Mouse (Mus musculus): ENCODE data around the gene Gm20388. TPM values are rescaled to one million over a fixed set of nuclear protein-coding genes. Genes with fewer than 3 reads are reported as not detected.
"Not testable (repeated sequence)": the region's sequence is repeated elsewhere in the genome, so short reads cannot be mapped to it uniquely, and the experiment has no call there.

The Gm20388 gene
- polyA plus RNA-seq, 1 experiment from 2014 or later, result 1.7 TPM

- DNase-seq (ENCODE audit: low spot score); H3K27ac ChIP-seq; H3K4me3 ChIP-seq; H3K9me3 ChIP-seq: not testable (repeated sequence)
- 90% methylated on average over 11 of the region's 11 CpGs for WGBS
- Histone ChIP-seq H3K27me3 (ENCODE audit: insufficient read depth, poor library complexity, severe bottlenecking) (peaks cover 24% of the 10 kb centered on the region), H3K36me3 (peaks cover 49% of the 10 kb centered on the region), H3K4me1 (replicated peaks) (peaks cover 42% of the 10 kb centered on the region)
Measured at GRCm38 (mm10) chr8:123230326-123230725, 3319.7 kb downstream of the Gm20388 start.

- WGBS, result 67% methylated on average over 5 of the region's 5 CpGs
- Histone ChIP-seq H3K36me3 (peaks cover 42% of the 10 kb centered on the region), H3K4me1 (replicated peaks) (peaks cover 50% of the 10 kb centered on the region), H3K27me3 (ENCODE audit: insufficient read depth, poor library complexity, severe bottlenecking) (peaks cover 35% of the 10 kb centered on the region), H3K4me3 (no peak overlapping the region), H3K27ac (no peak overlapping the region), H3K9me3 (no peaks in the 10 kb centered on the region)
- no peak for DNase-seq (ENCODE audit: low spot score)
Measured at GRCm38 (mm10) chr8:123231742-123232141, 3321.1 kb downstream of the Gm20388 start.

GRCm38 (mm10) chr8:123232553-123232952 lies 3321.9 kb downstream of the Gm20388 start:
- peaks cover 44% of the 10 kb centered on the region for H3K27me3 ChIP-seq (ENCODE audit: insufficient read depth, poor library complexity, severe bottlenecking)
- H3K27ac ChIP-seq, result no peak overlapping the region
- 43% methylated on average over 7 of the region's 7 CpGs for WGBS
- H3K9me3 ChIP-seq, result no peaks in the 10 kb centered on the region
- H3K36me3 ChIP-seq, result peaks cover 34% of the 10 kb centered on the region
- DNase-seq (ENCODE audit: low spot score), result no peak
- H3K4me1 ChIP-seq (replicated peaks), result peaks cover 52% of the 10 kb centered on the region
- no peak overlapping the region for H3K4me3 ChIP-seq

- H3K36me3 ChIP-seq, result peaks cover 26% of the 10 kb centered on the region
- peaks cover 44% of the 10 kb centered on the region for H3K27me3 ChIP-seq (ENCODE audit: insufficient read depth, poor library complexity, severe bottlenecking)
- no peak overlapping the region for H3K27ac ChIP-seq
- no peak for DNase-seq (ENCODE audit: low spot score)
- WGBS, result 57% methylated on average over 13 of the region's 13 CpGs
- peaks cover 52% of the 10 kb centered on the region for H3K4me1 ChIP-seq (replicated peaks)
- H3K9me3 ChIP-seq, result no peaks in the 10 kb centered on the region
- H3K4me3 ChIP-seq, result no peak overlapping the region
Measured at GRCm38 (mm10) chr8:123233300-123233699, 3322.7 kb downstream of the Gm20388 start.

GRCm38 (mm10) chr8:123233760-123234159 lies 3323.1 kb downstream of the Gm20388 start:
- H3K36me3 ChIP-seq, result peaks cover 22% of the 10 kb centered on the region
- H3K9me3 ChIP-seq, result no peaks in the 10 kb centered on the region
- peaks cover 44% of the 10 kb centered on the region for H3K27me3 ChIP-seq (ENCODE audit: insufficient read depth, poor library complexity, severe bottlenecking)
- 81% methylated on average over 11 of the region's 11 CpGs for WGBS
- H3K27ac ChIP-seq, result no peak overlapping the region
- DNase-seq (ENCODE audit: low spot score), result no peak
- H3K4me3 ChIP-seq, result no peak overlapping the region
- peaks cover 52% of the 10 kb centered on the region for H3K4me1 ChIP-seq (replicated peaks)

GRCm38 (mm10) chr8:123234918-123235519 lies 3324.4 kb downstream of the Gm20388 start:
- Histone ChIP-seq H3K27ac (0 out of 2 replicates have a peak overlapping the region, but pooled peaks have one; percentile 5), H3K4me1 (replicated peaks) (peaks cover 52% of the 10 kb centered on the region), H3K27me3 (ENCODE audit: insufficient read depth, poor library complexity, severe bottlenecking) (peaks cover 44% of the 10 kb centered on the region), H3K9me3 (no peaks in the 10 kb centered on the region), H3K36me3 (peaks cover 9% of the 10 kb centered on the region), H3K4me3 (peak overlapping the region; percentile 57)
- no peak for DNase-seq (ENCODE audit: low spot score)
- WGBS, result 34% methylated on average over 13 of the region's 13 CpGs

GRCm38 (mm10) chr8:123235520-123236497 lies 3325.2 kb downstream of the Gm20388 start, which contains the start of gene Spata2l:
Gene Spata2l (minus strand): TSS chr8:123236233.
- Histone ChIP-seq H3K27me3 (ENCODE audit: insufficient read depth, poor library complexity, severe bottlenecking) (peaks cover 44% of the 10 kb centered on the region), H3K27ac (0 out of 2 replicates have a peak within 1 kb of the TSS, but pooled peaks have one; percentile 5)
- 2% methylated on average over 57 of the region's 57 CpGs for WGBS

GRCm38 (mm10) chr8:123239398-123239797 lies 3328.8 kb downstream of the Gm20388 start:
- Histone ChIP-seq H3K27me3 (ENCODE audit: insufficient read depth, poor library complexity, severe bottlenecking) (peaks cover 30% of the 10 kb centered on the region), H3K4me1 (replicated peaks) (peaks cover 25% of the 10 kb centered on the region), H3K9me3 (no peaks in the 10 kb centered on the region), H3K36me3 (peaks cover 31% of the 10 kb centered on the region), H3K4me3 (no peak overlapping the region), H3K27ac (no peak overlapping the region)
- WGBS, result 89% methylated on average over 10 of the region's 10 CpGs
- no peak for DNase-seq (ENCODE audit: low spot score)

More at GRCm38 (mm10) chr8:123235520-123236497, 3325.2 kb downstream of the Gm20388 start, which contains the start of gene Spata2l:
- Histone ChIP-seq H3K4me1 (replicated peaks) (peaks cover 52% of the 10 kb centered on the region), H3K36me3 (0 out of 2 replicates have a peak, but pooled peaks cover 2% of the 10 kb centered on the region), H3K4me3 (peak within 1 kb of the TSS; percentile 57), H3K9me3 (no peaks in the 10 kb centered on the region)
- DNase-seq (ENCODE audit: low spot score), result peak; percentile 90

GRCm38 (mm10) chr8:123242107-123242923 lies 3331.7 kb downstream of the Gm20388 start:
- peaks cover 3% of the 10 kb centered on the region; the same call in 1 of the 2 replicates for H3K27me3 ChIP-seq (ENCODE audit: insufficient read depth, poor library complexity, severe bottlenecking)
- no peak overlapping the region for H3K4me3 ChIP-seq
- H3K27ac ChIP-seq, result no peak overlapping the region
- peaks cover 60% of the 10 kb centered on the region for H3K36me3 ChIP-seq
- DNase-seq (ENCODE audit: low spot score), result no peak
- 90% methylated on average over 7 of the region's 7 CpGs for WGBS
- H3K9me3 ChIP-seq, result no peaks in the 10 kb centered on the region
- H3K4me1 ChIP-seq (replicated peaks), result no peaks in the 10 kb centered on the region

GRCm38 (mm10) chr8:123243053-123243452 lies 3332.4 kb downstream of the Gm20388 start:
- Histone ChIP-seq H3K36me3 (peaks cover 68% of the 10 kb centered on the region), H3K4me3 (no peak overlapping the region)
- 73% methylated on average over 11 of the region's 11 CpGs for WGBS

GRCm38 (mm10) chr8:123244382-123244781 lies 3333.7 kb downstream of the Gm20388 start:
- Histone ChIP-seq H3K27ac (no peak overlapping the region), H3K4me3 (no peak overlapping the region), H3K27me3 (ENCODE audit: insufficient read depth, poor library complexity, severe bottlenecking) (no peaks in the 10 kb centered on the region), H3K36me3 (peaks cover 81% of the 10 kb centered on the region), H3K9me3 (no peaks in the 10 kb centered on the region), H3K4me1 (replicated peaks) (no peaks in the 10 kb centered on the region)
- DNase-seq (ENCODE audit: low spot score), result no peak
- 93% methylated on average over 4 of the region's 4 CpGs for WGBS

More at GRCm38 (mm10) chr8:123243053-123243452, 3332.4 kb downstream of the Gm20388 start:
- Histone ChIP-seq H3K27ac (no peak overlapping the region), H3K9me3 (no peaks in the 10 kb centered on the region), H3K27me3 (ENCODE audit: insufficient read depth, poor library complexity, severe bottlenecking) (no peaks in the 10 kb centered on the region), H3K4me1 (replicated peaks) (no peaks in the 10 kb centered on the region)
- DNase-seq (ENCODE audit: low spot score), result no peak

- H3K4me1 ChIP-seq (replicated peaks), result no peaks in the 10 kb centered on the region
- no peaks in the 10 kb centered on the region for H3K27me3 ChIP-seq (ENCODE audit: insufficient read depth, poor library complexity, severe bottlenecking)
- no peak overlapping the region for H3K27ac ChIP-seq
- no peaks in the 10 kb centered on the region for H3K9me3 ChIP-seq
- no peak for DNase-seq (ENCODE audit: low spot score)
- 93% methylated on average over 12 of the region's 12 CpGs for WGBS
- H3K36me3 ChIP-seq, result peaks cover 93% of the 10 kb centered on the region
- H3K4me3 ChIP-seq, result no peak overlapping the region
Measured at GRCm38 (mm10) chr8:123245543-123245942, 3334.9 kb downstream of the Gm20388 start.

All from hindbrain, embryonic 10.5 days (tissue).